Mouse (Mus musculus) stomach, postnatal 0 days (tissue): Measurements from ENCODE around the gene Stk11ip.

Experiments used
- CTCF ChIP-seq: IDR thresholded peaks from 2 replicates; pipeline ENCODE4 v1.5.1; 2016; ENCODE audit warnings: antibody characterized with exemption, low read depth, mild to moderate bottlenecking, moderate library complexity
- EP300 ChIP-seq: optimal IDR thresholded peaks from 2 replicates; pipeline ENCODE3; 2016; ENCODE audit warnings: antibody characterized with exemption

DNA sequence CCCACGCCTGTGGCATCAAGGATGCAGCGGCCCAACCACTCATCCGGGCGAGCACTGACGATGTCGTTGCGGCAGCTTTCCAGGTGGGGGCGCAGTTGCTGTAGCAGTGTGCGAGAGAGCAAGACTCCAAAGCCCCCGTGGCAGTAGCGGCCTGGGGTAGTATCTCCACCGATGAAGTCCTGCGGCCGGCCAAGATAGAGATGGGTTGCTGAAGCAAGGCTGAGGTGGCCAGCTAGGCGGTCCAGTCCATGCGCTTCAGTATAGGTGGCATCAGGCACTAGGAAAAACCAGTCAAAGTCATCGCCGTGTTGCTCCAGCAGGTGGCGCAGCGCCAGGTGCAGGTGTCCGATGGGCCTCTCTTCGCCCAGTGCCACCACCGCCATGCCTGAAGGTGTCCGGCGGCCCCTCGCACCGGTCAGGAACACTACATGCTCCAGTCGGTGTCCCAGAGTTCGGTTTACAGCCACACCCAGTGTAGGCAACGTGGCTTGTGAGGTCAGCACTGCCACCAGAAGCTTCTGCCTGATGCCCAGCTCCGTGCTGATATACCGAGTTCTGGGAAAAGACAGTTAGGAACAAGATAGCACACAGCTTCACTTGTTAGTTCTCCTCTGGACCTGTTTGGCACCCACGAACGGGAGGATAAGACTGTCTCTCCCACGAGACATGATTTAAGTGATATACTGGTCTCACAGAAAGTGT is 43.9 kb upstream of the Stk11ip start:
- TF ChIP-seq EP300 (no peak), CTCF (peak; percentile 80)
